Mouse (Mus musculus): Measurements from ENCODE around the gene Bicra.

The Bicra gene

GRCm38 (mm10) chr7:16046481-16047337 is 1.0 kb downstream of the Bicra start:
- peak; percentile 77 to 87 for DNase-seq

GRCm38 (mm10) chr7:16046101-16046480 is 1.6 kb downstream of the Bicra start:
- DNase-seq, result peak; percentile 70 to 75

- DNase-seq, result no peak
Observed at GRCm38 (mm10) chr7:16045538-16045937, 2.2 kb downstream of the Bicra start.

GRCm38 (mm10) chr7:16044531-16044930 is 3.2 kb downstream of the Bicra start:
- no peak for DNase-seq

GRCm38 (mm10) chr7:16043861-16044435 is 3.8 kb downstream of the Bicra start:
- DNase-seq, result peak in 1 of 2 experiments; percentile 36

- DNase-seq, result peak; percentile 39 to 42
Observed at GRCm38 (mm10) chr7:16042850-16043775, 4.6 kb downstream of the Bicra start.

- peak; percentile 35 to 68 for DNase-seq
Observed at GRCm38 (mm10) chr7:16041208-16041607, 6.5 kb downstream of the Bicra start.

- DNase-seq, result no peak
Observed at GRCm38 (mm10) chr7:16039363-16039762, 8.4 kb downstream of the Bicra start.

GRCm38 (mm10) chr7:16036972-16037371 is 10.7 kb downstream of the Bicra start:
- no peak for DNase-seq

GRCm38 (mm10) chr7:16033580-16034461 is 13.9 kb downstream of the Bicra start:
- peak; percentile 42 to 57 for DNase-seq

- DNase-seq, result no peak
Observed at GRCm38 (mm10) chr7:16033059-16033458, 14.7 kb downstream of the Bicra start.

GRCm38 (mm10) chr7:16031072-16031471 is 16.6 kb downstream of the Bicra start:
- DNase-seq, result no peak

- DNase-seq, result peak; percentile 55 to 85
Observed at GRCm38 (mm10) chr7:16028102-16028927, 19.4 kb downstream of the Bicra start.

- no peak for DNase-seq
Observed at GRCm38 (mm10) chr7:16024603-16025222, 23.0 kb downstream of the Bicra start.

GRCm38 (mm10) chr7:16019256-16020094 is 28.2 kb downstream of the Bicra start:
- DNase-seq, result no peak

- DNase-seq, result peak; percentile 56 to 60
Observed at GRCm38 (mm10) chr7:16018016-16018810, 29.5 kb downstream of the Bicra start.

GRCm38 (mm10) chr7:16015384-16015783 is 32.3 kb downstream of the Bicra start:
- DNase-seq, result no peak

GRCm38 (mm10) chr7:16014521-16015175 is 33.1 kb downstream of the Bicra start:
- DNase-seq, result peak; percentile 79 to 83

All from kidney, postnatal 36 days (tissue).